Mouse (Mus musculus): ENCODE data around the gene Rps6kb1.
A peak's percentile ranks its signal among the peaks of the same experiment; 100 is the strongest.
"Not testable (repeated sequence)": the region's sequence is repeated elsewhere in the genome, so short reads cannot be mapped to it uniquely, and the experiment has no call there.

The Rps6kb1 gene

GRCm38 (mm10) chr11:86539716-86540475 is 4.7 kb downstream of the Rps6kb1 start:
- no peak for DNase-seq

- no peak for DNase-seq
Observed at GRCm38 (mm10) chr11:86538786-86539185, 5.8 kb downstream of the Rps6kb1 start.

GRCm38 (mm10) chr11:86534201-86534910 is 10.2 kb downstream of the Rps6kb1 start:
- DNase-seq = no peak

GRCm38 (mm10) chr11:86533302-86533701 is 11.3 kb downstream of the Rps6kb1 start:
- not testable (repeated sequence) for DNase-seq

- peak; percentile 29 for DNase-seq
Observed at GRCm38 (mm10) chr11:86532834-86533233, 11.8 kb downstream of the Rps6kb1 start.

DNA sequence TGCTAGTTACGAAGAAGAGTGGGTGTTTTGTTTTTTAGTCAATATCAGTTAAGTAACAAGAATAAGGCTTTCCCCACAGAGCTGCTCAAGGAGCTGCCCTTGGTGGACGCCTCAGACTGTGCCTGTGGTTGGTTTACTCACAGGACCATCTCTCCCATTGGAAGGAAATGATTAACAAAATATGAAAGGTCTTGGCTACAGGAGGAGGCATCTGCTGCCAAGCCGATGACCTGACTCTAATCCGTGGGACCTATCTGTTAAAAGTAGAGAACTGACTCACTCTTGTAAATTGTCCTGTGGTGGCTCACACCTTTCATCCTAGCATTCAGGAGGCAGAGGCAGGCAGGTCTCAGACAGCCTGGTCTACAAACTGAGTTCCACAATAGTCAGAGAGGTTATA is 17.1 kb downstream of the Rps6kb1 start:
- DNase-seq = peak; percentile 65

DNA sequence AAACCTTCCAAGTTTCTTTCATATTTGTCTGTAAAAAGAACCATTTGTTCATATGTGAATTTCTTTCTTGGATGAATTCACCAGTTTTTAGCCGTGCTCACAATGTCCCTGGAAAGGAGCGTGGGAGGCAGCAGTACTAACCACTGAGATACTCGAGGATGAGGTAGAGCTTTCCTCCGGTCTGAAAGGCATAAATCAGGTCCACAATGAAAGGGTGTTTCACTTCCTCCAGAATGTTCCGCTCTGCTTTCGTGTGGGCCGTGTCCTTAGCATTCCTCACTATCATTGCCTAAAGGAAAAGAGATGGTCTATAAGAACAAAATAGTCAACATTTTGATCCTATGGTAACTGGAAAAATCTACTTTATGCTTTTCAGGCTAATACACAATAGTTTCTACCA is 24.9 kb downstream of the Rps6kb1 start:
- DNase-seq = no peak

DNA sequence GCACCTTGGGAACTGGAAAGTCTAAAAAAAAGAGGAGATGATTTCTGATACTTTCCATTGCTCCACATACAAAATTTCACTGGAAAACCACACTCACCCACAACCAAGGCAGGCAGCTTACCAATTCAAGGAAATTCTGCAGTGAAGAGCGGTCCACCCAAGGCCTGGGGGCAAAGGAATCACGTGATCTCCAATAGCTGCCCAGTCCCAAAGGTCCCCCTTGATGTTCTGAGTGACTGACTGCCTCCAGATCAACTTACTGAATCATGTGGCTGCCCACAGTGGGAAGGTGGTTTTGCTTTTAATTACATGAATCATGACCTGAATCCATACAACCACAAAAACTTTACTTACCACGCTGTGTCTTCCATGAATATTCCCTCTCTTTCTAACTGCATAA is 27.4 kb downstream of the Rps6kb1 start:
- no peak for DNase-seq

GRCm38 (mm10) chr11:86516620-86517019 is 28.0 kb downstream of the Rps6kb1 start:
- DNase-seq = no peak

DNA sequence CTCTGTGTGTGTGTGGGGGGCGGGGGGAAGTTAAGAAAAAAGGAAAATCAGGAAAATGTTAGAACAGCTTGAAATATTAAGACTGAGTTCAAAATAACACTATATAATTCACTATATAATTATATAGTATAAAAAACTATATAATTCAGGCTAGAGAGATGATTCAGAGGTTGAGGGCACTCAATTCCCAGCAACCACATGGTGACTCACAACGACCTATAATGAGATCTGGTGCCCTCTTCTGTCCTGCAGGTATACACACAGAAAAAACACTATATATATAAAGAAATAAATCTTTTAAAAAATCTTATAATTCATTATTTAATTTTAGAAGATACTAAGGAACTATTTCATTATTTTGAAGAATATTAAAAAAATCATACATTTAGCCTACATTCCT is 36.6 kb downstream of the Rps6kb1 start:
- no peak for DNase-seq

DNA sequence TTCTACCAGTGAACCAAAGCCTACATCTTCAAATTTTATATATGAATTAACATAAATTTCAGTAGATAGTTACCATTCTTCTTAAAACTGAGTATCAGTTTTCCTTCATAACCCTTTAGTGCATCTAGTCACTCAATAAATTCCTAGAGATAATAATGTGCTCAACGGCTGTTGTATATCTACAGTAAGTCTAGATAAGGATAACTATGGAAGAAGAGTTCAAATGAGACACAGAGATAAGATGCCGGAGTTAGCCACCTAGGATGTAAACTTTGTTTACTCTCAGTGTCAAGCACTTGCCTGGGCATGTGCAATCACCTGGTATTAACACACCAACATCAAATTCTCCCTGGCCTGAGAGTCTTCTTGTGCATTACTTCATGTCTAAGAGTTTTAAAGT is 37.3 kb downstream of the Rps6kb1 start:
- no peak for DNase-seq

DNA sequence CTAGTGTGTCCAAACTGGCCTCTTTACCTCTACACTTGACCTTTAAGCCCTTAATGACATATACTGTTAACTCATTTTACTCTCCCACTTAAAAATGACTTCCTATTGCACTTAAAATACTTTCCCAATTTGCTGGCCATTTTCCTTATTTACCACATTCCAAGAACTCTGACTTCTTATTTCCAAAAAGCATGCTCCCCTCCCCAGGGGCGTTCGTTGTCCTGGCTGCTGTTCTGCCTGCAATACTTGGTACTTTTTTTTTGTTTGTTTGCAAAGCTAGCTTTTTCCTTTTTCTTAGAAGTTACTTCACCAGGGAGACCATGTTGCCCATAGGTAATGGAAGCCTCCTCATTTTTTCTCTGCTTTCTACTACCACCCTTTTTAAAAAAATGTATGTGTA is 41.5 kb downstream of the Rps6kb1 start:
- no peak for DNase-seq

- DNase-seq = no peak
Observed at GRCm38 (mm10) chr11:86500795-86501194, 43.8 kb downstream of the Rps6kb1 start.

GRCm38 (mm10) chr11:86497908-86498307 is 46.7 kb downstream of the Rps6kb1 start:
- no peak for DNase-seq

DNA sequence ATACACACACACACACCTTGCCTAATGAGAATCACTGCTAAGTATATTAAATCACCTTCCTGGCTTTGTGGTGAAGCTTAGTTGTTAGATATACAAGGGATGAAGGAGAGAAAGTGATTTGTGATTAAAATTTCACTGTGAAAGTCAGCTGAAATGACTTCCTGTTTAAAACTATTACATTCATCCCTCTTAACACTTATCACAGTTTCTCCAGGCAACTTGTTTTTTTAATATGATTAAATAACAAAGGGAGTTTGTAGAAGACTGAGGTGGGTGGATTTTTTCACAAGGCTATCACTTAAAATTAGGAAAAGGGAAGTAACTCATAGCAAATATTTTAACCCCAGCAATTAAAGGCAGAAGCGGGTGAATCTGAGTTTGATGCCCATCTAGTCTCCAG is 47.2 kb downstream of the Rps6kb1 start:
- no peak for DNase-seq

GRCm38 (mm10) chr11:86490782-86491181 is 53.8 kb downstream of the Rps6kb1 start:
- no peak for DNase-seq

DNA sequence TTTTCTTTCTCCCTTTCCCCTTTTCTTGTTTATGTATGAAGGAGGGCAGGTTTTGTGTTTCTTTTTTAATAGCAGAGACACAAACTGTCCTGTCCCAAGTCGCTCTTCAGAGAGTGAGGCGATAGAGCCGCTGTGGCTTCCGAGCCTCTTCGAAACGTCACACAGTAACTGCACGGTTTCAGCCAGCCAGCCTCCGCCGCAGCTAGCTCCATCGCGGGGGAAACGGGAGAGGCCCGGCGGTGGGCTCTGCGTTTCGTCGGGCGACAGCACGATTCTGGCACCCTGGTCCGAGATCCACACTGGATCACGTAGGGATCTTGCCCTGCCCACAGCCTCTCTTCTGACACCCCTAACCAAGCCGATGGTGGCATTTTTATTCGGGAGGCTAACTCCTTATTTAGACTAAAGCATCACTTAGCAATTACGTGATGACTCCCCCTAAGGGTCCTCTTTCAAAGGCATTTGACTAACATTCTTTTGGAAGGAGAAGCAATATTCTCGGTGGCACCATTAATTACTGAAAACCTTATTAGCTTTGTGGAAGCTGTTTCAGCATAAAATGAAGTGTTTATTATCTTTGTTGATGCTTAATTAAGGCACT is 59.6 kb downstream of the Rps6kb1 start:
- no peak for DNase-seq

DNA sequence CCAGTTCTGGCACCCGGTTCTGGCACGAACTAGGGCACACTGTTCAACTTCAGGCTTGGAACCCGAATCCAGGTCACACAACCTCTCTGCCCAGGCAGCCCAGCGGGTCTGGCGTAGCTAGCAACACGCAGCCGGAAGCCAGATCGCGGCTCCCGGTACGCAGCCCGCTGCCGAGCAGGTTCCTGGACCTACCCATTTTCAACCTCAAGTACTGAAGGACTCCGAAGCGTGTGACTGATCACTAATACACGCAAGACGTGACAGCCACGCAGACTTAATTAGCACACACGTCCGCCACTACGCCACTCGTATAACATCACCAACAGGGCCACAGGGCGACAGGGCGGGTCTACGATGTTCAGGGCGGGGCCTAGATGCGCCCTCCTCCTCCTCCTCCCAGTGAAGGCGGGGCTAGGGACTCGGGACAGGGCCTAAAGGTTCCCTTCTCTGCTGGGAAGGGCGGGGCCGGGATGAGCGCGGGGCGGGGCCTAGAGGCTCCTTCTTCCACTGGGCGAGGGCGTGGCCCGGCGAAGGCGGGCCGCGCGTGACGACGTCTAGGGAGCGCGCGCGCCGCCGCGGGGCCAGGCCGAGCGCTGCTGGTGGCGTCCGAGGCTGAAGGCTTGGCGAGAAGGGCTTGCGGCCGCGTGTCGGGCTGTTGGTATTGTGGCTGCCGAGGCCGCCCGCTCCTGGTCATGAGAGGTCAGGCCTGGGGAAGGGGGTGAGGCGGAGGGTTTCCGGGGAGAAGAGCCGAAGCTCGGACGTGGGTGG is 60.3 kb downstream of the Rps6kb1 start, which contains the start of gene Rnft1:
Gene Rnft1 (plus strand): TSS at position 557 of the 768 bp plus-strand sequence.
- peak; percentile 98 for DNase-seq

DNA sequence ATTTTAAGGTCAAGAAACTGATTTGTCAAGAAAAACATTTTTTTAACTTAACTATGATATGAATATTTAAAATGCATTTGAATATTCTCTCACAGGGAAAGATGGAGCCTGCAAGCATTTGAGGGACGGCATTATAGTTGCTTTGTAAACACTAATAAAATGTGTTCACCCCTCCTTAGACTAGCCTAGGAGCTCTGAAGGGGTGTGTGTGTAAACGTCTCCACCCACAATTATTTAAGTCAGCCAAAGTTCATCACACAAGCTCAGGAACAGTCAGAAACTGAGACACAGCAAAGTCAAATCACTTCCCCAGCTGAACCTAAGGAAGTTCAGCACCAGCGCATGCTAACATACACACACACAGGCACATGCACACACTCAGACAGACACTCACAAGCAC is 71.0 kb downstream of the Rps6kb1 start:
- no peak for DNase-seq

DNA sequence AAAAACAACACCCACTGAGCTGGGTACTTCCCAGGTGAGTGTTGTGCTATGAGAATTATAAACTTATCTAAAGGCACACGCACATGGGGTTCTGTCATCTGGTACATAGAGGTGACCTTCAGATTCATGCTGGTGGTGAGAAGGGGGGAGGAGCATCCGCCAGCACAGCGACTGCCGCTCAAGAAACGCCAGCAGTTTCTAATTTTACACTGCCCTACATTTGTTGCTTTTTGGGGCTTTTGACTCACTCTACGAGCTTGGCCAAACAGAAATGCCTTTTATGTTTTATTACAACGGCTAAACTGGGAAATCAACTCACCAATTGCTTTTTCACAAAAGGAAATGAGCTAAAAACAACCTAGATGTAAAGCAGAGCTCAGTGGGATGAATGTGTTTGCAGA is 71.8 kb downstream of the Rps6kb1 start:
- DNase-seq = no peak

DNA sequence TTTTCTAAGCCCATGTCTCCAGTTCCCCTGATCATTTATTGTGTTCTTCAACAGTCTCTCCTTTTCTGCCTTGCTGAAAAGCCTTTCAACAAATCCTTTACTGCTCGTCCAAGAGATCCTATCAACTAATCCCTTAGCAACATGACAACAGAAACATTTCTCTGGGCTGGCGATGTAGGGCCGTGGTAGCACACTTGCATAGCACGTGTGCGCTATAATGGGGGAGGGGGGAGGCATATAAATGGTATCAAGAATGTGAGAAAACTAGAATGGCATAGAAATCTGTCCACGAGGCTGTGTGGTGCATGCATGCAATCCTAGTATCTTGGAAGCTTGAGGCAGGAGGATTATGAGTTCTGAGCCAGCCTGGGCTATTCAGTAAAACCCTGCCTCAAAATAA is 72.8 kb downstream of the Rps6kb1 start:
- no peak for DNase-seq

DNA sequence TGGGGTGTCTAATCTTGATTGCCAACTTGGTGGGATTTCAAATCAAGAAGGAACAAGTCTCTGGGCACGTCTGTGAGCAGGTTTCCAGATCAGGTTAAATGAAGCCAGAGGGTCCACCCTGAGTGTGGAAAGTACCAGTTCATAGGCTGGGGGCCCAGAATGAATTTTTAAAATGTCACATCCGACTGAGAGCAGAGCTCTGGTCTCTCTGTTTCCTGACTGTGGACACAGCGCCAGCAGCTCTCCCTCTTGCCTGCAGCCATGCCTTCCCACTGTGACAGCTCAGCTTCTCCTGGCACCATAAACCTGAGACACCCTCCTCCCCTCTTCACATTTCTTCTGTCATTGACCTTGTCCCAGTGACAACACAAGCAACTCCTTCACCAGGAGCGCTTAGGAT is 75.6 kb downstream of the Rps6kb1 start:
- no peak for DNase-seq

GRCm38 (mm10) chr11:86468345-86468744 is 76.3 kb downstream of the Rps6kb1 start:
- DNase-seq = no peak

Measured in kidney, adult 9 months (tissue).